Mouse (Mus musculus) megakaryocyte, embryonic 14.5 days (primary cell): ENCODE results near the gene Mitd1. TPM values are rescaled to one million over a fixed set of nuclear protein-coding genes. Genes with fewer than 3 reads are reported as not detected.
A peak's percentile ranks its signal among the peaks of the same experiment; 100 is the strongest.

Source experiments
- H3K27me3 ChIP-seq: replicated peaks from 2 replicates; pipeline ENCODE3; 2012; ENCODE audit warnings: inconsistent platforms
- H3K36me3 ChIP-seq: replicated peaks from 2 replicates; pipeline ENCODE3; 2012; ENCODE audit warnings: low read length, inconsistent platforms, mixed read lengths
- H3K4me1 ChIP-seq: 2 replicates; pipeline ENCODE4 v1.6.1; 2012; ENCODE audit warnings: inconsistent platforms
- H3K4me3 ChIP-seq: replicated peaks from 2 replicates; pipeline ENCODE3; 2012; ENCODE audit warnings: moderate library complexity, mild to moderate bottlenecking, inconsistent platforms
- H3K9me3 ChIP-seq: 2 replicates; pipeline ENCODE4 v1.6.1; 2012; ENCODE audit warnings: inconsistent platforms
- FLI1 ChIP-seq: IDR thresholded peaks from 2 replicates; pipeline ENCODE4 v1.6.1; 2012; ENCODE audit warnings: low read length, inconsistent platforms, mixed read lengths
- GATA1 ChIP-seq: IDR thresholded peaks from 3 replicates; pipeline ENCODE4 v1.6.1; 2012; ENCODE audit warnings: mixed read lengths, low read length, inconsistent platforms, borderline replicate concordance
- polyA plus RNA-seq: library from polyadenylated mRNA; stranded (reverse); fragments of >175 nt; gene quantifications from 2 replicates; pipeline ENCODE4 v1.2.3, GENCODE M21; 2012; ENCODE audit warnings: low replicate concordance; ENCODE audit not compliant: insufficient read depth

The Mitd1 gene
- polyA plus RNA-seq, 1 experiment: 3.0 TPM

GRCm38 (mm10) chr1:37869362-37869761 lies 20.8 kb downstream of the Mitd1 start:
- Histone ChIP-seq H3K4me1 (peaks cover 70% of the 10 kb centered on the region), H3K9me3 (no peaks in the 10 kb centered on the region), H3K27me3 (no peaks in the 10 kb centered on the region), H3K4me3 (peak overlapping the region; percentile 89), H3K36me3 (peaks cover 5% of the 10 kb centered on the region)
- no peak for TF ChIP-seq FLI1
- TF ChIP-seq GATA1: no peak

DNA sequence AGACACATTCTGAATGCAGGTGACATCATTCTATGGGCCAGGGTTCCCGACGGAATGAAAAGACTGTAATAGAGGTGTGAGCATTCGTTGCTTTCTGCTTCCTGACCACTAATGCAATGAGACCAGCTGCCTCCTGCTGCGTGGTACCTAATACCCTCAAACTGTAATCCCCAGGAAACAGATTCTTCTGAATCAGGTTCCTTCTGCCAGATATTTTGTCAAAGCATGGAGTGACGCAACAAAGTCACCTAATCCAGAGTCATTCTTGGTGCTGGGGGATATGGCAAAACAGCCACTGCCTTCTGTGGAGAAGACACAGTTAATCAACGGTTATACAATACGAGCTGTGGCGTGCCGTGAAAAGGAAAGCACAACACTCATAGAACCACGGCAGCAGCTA lies 21.6 kb downstream of the Mitd1 start:
- no peaks in the 10 kb centered on the region for H3K9me3 ChIP-seq
- H3K4me1 ChIP-seq: peaks cover 72% of the 10 kb centered on the region
- peak overlapping the region; percentile 89 for H3K4me3 ChIP-seq
- no peaks in the 10 kb centered on the region for H3K27me3 ChIP-seq
- H3K36me3 ChIP-seq: no peaks in the 10 kb centered on the region
- TF ChIP-seq FLI1: no peak
- no peak; the same call in 2 of the 3 replicates for TF ChIP-seq GATA1

DNA sequence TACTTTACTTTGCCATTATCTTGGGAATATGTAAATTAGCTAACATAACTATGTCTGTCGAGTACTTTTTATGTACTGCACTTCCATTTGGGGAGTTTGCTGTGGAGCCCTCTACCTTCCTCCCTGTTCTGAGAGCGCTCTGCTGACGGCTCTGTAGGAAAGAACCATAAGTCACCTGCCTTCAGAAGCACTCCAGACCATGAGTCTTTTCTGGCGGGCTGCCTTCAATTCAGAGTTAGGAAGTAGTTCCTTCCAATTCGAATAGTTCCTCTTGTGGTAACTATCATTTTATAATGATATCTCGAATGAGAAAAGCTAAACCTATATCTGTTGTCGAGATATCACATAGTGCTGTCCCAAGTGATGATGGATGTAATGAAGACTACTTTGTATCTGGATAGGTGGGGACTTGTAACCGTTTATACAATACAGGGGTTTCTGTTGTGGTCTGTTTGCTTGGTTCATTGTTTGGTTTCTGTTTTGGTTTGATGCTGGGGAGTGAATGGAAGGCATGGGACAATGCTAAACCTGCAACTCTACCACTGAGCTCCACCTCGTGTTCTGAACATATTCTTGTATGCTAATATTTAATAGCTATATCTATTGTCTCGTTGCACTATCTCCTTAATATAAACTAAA lies 22.4 kb downstream of the Mitd1 start:
- Histone ChIP-seq H3K36me3 (no peaks in the 10 kb centered on the region), H3K27me3 (no peaks in the 10 kb centered on the region), H3K9me3 (no peaks in the 10 kb centered on the region), H3K4me1 (peaks cover 70% of the 10 kb centered on the region), H3K4me3 (peak overlapping the region; percentile 53)
- TF ChIP-seq FLI1 (no peak), GATA1 (no peak)

GRCm38 (mm10) chr1:37867056-37867455 lies 23.2 kb downstream of the Mitd1 start:
- Histone ChIP-seq H3K4me3 (no peak overlapping the region), H3K36me3 (no peaks in the 10 kb centered on the region), H3K27me3 (no peaks in the 10 kb centered on the region), H3K9me3 (no peaks in the 10 kb centered on the region), H3K4me1 (peaks cover 62% of the 10 kb centered on the region)
- TF ChIP-seq FLI1 (no peak), GATA1 (no peak)

GRCm38 (mm10) chr1:37866286-37866685 lies 23.9 kb downstream of the Mitd1 start, which contains the start of gene Tsga10:
Gene Tsga10 (minus strand): TSS chr1:37866429.
- H3K27me3 ChIP-seq: no peaks in the 10 kb centered on the region
- H3K36me3 ChIP-seq: no peaks in the 10 kb centered on the region
- TF ChIP-seq GATA1 (no peak), FLI1 (no peak)
- peak within 1 kb of the TSS; percentile 92 for H3K4me3 ChIP-seq
- no peaks in the 10 kb centered on the region for H3K9me3 ChIP-seq
- peaks cover 56% of the 10 kb centered on the region for H3K4me1 ChIP-seq

DNA sequence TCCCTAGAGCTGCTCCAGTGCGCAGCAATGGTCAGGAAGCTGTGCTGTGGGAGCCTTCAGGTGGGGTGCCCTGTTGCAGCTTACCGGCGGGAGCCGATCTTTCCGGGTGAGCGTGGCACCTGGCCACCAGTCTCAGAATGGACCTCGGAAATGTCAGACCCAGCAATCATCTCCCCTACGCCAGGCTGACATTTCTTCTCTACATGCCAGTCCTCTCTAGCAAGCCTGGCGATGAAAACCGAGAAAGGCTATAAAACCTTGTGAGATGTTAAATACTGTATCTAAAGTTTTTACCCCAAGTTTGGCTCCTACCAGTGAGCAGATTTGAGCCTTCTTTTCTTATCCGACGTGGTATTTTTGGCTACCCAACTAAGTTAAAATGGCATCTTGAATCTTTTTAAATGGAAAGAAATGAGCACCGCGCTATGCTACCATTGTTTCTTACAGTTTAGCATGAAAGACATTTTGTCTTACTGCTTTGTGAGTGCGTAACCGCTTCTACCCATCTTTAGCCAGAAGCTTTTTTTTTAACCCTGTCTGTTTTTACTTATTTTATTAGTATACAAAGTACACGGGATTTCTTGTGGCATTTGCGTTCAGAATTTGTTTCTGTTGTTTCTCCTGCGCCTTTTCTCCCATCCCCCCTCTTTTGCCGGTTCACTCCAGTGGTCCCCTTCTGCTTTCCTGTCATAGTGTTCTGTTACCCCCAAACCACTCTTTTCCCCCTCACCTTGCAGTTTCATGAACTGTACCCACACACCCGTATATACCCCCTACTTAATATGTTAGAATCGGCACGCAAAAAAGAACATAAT lies 24.6 kb downstream of the Mitd1 start:
- Histone ChIP-seq H3K9me3 (no peaks in the 10 kb centered on the region), H3K4me3 (peak overlapping the region; percentile 92), H3K27me3 (no peaks in the 10 kb centered on the region), H3K36me3 (no peaks in the 10 kb centered on the region), H3K4me1 (peaks cover 57% of the 10 kb centered on the region)
- no peak for TF ChIP-seq GATA1
- TF ChIP-seq FLI1: no peak

GRCm38 (mm10) chr1:37864511-37865400 lies 25.5 kb downstream of the Mitd1 start:
- Histone ChIP-seq H3K9me3 (no peaks in the 10 kb centered on the region), H3K36me3 (no peaks in the 10 kb centered on the region), H3K27me3 (no peaks in the 10 kb centered on the region), H3K4me1 (peaks cover 56% of the 10 kb centered on the region), H3K4me3 (peak overlapping the region; percentile 92)
- TF ChIP-seq FLI1 (0 out of 2 replicates have a peak, but pooled peaks have one; percentile 22), GATA1 (no peak)

DNA sequence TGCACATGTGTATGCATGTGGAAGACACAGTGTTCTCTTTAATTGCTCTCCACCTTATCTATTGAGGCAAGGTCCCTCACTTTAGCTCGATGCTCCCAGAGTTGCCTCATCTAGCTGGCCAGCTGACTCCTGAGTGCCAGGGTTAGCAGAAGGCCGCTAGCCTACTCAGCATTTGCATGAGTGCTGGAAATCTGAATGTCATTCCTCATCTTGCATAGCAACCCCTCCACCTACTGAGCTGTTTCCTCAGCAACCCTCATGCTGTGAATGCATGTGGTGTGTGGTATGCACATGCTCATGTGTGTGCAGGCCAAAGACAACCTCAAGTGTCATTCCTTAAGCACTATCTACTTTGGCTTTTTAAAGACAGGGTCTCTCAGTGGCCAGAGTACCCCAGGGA lies 39.5 kb downstream of the Mitd1 start:
- no peaks in the 10 kb centered on the region for H3K27me3 ChIP-seq
- peaks cover 16% of the 10 kb centered on the region for H3K36me3 ChIP-seq
- H3K4me1 ChIP-seq: peaks cover 19% of the 10 kb centered on the region
- peak overlapping the region; percentile 42 for H3K4me3 ChIP-seq
- H3K9me3 ChIP-seq: no peaks in the 10 kb centered on the region
- TF ChIP-seq GATA1 (no peak), FLI1 (no peak)

DNA sequence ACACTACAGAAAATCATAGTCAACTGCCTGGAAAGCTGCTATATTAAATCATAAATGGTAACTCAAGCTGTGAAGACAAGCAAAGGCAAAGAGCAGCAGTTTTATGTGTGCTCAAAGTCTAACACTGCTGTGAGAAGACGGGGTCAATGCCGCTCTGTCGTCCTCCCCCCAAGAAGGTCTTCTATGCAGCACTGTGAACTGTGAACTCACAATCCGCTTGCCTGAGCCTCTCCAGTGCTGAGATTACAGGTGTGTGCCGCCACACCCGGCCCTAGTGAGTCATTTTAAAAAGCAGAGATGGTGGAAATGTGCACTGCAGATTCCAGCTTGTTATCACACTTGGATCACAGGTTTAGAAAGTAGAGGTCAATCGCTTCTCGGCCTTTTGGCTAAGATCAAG lies 43.3 kb downstream of the Mitd1 start:
- Histone ChIP-seq H3K27me3 (no peaks in the 10 kb centered on the region), H3K36me3 (peaks cover 2% of the 10 kb centered on the region), H3K4me1 (peaks cover 30% of the 10 kb centered on the region), H3K9me3 (no peaks in the 10 kb centered on the region), H3K4me3 (no peak overlapping the region)
- TF ChIP-seq FLI1 (no peak), GATA1 (no peak)

- Histone ChIP-seq H3K4me1 (peaks cover 19% of the 10 kb centered on the region), H3K4me3 (no peak overlapping the region), H3K27me3 (no peaks in the 10 kb centered on the region), H3K9me3 (peaks cover 4% of the 10 kb centered on the region), H3K36me3 (peaks cover 24% of the 10 kb centered on the region)
- TF ChIP-seq FLI1 (no peak), GATA1 (no peak)
Observed at GRCm38 (mm10) chr1:37831681-37832080, 58.5 kb downstream of the Mitd1 start.

Other genes starting within 250 kb of the Mitd1 start
- gene 2010300C02Rik, start 170.3 kb downstream of the Mitd1 start, polyA plus RNA-seq: 10.7 and 15.7 TPM in 2 replicates
- 0.35 TPM in 1 of 2 replicates, not detected in the other for gene Tsga10, start 24.0 kb downstream of the Mitd1 start, polyA plus RNA-seq
- not detected in 2 replicates for gene Lipt1, start 18.7 kb downstream of the Mitd1 start, polyA plus RNA-seq
- gene Mrpl30, start 66 bp upstream of the Mitd1 start, polyA plus RNA-seq: 6.9 and 19.0 TPM in 2 replicates
- not detected in 2 replicates for gene Lyg2, start 26.1 kb upstream of the Mitd1 start, polyA plus RNA-seq
- not detected in 2 replicates for gene Lyg1, start 67.3 kb upstream of the Mitd1 start, polyA plus RNA-seq
- 3.2 and 4.8 TPM in 2 replicates for gene Txndc9, start 107.5 kb upstream of the Mitd1 start, polyA plus RNA-seq
- gene Eif5b, start 107.6 kb upstream of the Mitd1 start, polyA plus RNA-seq: 3.5 and 69.6 TPM in 2 replicates
- gene Rev1, start 239.4 kb upstream of the Mitd1 start, polyA plus RNA-seq: 0.59 TPM in 1 of 2 replicates, not detected in the other